Mouse (Mus musculus) heart, postnatal 0 days (tissue): ENCODE results near the gene Olfr1461. TPM values are rescaled to one million over a fixed set of nuclear protein-coding genes. Genes with fewer than 3 reads are reported as not detected.

Source experiments
- ATAC-seq: fragments of 200-750 bp; cut with Nextera tagmentation; 2 replicates; pipeline ENCODE4 v1.8.0; 2017; ENCODE audit warnings: low read depth, moderate number of reproducible peaks, moderate library complexity; ENCODE audit not compliant: insufficient read depth
- DNase-seq: peaks from one replicate; pipeline ENCODE4 v3.0.0-alpha.2; 2016; ENCODE audit warnings: low spot score
- H3K27ac ChIP-seq: fragments of 300-500 bp; sonication (generic); 2 replicates; pipeline ENCODE4 v1.5.1; 2014; ENCODE audit warnings: low read depth, mild to moderate bottlenecking
- H3K27me3 ChIP-seq: fragments of 300-500 bp; sonication (generic); 2 replicates; pipeline ENCODE4 v1.6.1; 2014; ENCODE audit warnings: low read length, mixed read lengths; ENCODE audit not compliant: control insufficient read depth, insufficient read depth
- H3K36me3 ChIP-seq: fragments of 300-500 bp; sonication (generic); replicated peaks from 2 replicates; pipeline ENCODE4 v1.6.1; 2014; ENCODE audit warnings: low read length, mixed read lengths; ENCODE audit not compliant: control insufficient read depth, insufficient read depth
- H3K4me1 ChIP-seq: fragments of 300-500 bp; sonication (generic); 2 replicates; pipeline ENCODE4 v1.6.1; 2014; ENCODE audit warnings: antibody characterized with exemption; ENCODE audit not compliant: control insufficient read depth, insufficient read depth
- H3K4me2 ChIP-seq: fragments of 300-500 bp; sonication (generic); 2 replicates; pipeline ENCODE4 v1.6.1; 2014; ENCODE audit warnings: low read depth, mild to moderate bottlenecking, low read length, moderate library complexity
- H3K4me3 ChIP-seq: fragments of 300-500 bp; sonication (generic); 2 replicates; pipeline ENCODE4 v1.5.1; 2014; ENCODE audit warnings: low read depth, low read length
- H3K9ac ChIP-seq: fragments of 300-500 bp; sonication (generic); replicated peaks from 2 replicates; pipeline ENCODE4 v1.6.1; 2014; ENCODE audit warnings: low read depth, low read length, mixed read lengths
- H3K9me3 ChIP-seq: fragments of 300-500 bp; sonication (generic); replicated peaks from 2 replicates; pipeline ENCODE4 v1.6.1; 2016; ENCODE audit warnings: low read length; ENCODE audit not compliant: control insufficient read depth
- CTCF ChIP-seq: IDR thresholded peaks from 2 replicates; pipeline ENCODE4 v1.5.1; 2016; ENCODE audit warnings: antibody characterized with exemption, control low read depth, low read depth
- EP300 ChIP-seq: IDR thresholded peaks from 2 replicates; pipeline ENCODE4 v1.6.1; 2016; ENCODE audit warnings: antibody characterized with exemption, low read depth
- WGBS: fragments of 180-500 bp; shearing (Covaris S2); extraction: QIAGEN DNeasy Blood & Tissue Kit; methylation state at CpG from one replicate; pipeline ENCODE4 v1.1.7; 2014; 5-methylcytosine and 5-hydroxymethylcytosine counted together
- polyA plus RNA-seq: library from polyadenylated mRNA; unstranded; fragments of >200 nt; fragmentation: Nextera tagmentation; extraction: Ambion mirVana; gene quantifications from 2 replicates; pipeline ENCODE4 v1.2.1, GENCODE M21; 2015
- total RNA-seq: library from RNA; depleted of rRNA; stranded (reverse); fragments of >200 nt; gene quantifications from 2 replicates; pipeline ENCODE4 v1.2.3, GENCODE M21; 2014; ENCODE audit warnings: low replicate concordance; rRNA removed

Olfr1461 gene
- total RNA-seq (not detected in 2 replicates), polyA plus RNA-seq (not detected in 2 replicates)

DNA sequence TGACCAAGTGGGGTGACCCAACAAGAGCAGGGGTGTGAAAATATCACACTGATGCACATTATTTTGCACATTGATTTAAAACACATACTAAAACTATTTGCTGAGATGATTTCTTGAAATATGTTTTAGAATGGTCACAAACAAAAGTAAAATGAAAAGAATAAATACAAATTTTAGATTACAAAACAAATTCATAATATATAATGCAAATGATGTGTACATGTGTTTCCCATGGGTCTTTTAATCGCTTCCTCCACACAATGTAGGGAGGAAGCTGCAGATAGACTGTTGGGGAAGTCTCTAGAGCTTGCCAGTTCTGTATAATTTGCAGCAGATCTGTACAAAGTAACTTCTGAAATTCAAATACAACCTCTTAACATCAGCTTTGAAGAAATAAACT is at the start of gene Olfr1461:
Gene Olfr1461, plus strand, starts transcription at position 301 of the 400 bp plus-strand sequence.
- no peaks in the 10 kb centered on the region for H3K27me3 ChIP-seq
- no peak for DNase-seq
- TF ChIP-seq CTCF = no peak
- no peak for TF ChIP-seq EP300
- no peak within 1 kb of the TSS for H3K4me3 ChIP-seq
- no peak within 1 kb of the TSS for H3K4me2 ChIP-seq
- H3K9ac ChIP-seq = no peak within 1 kb of the TSS
- H3K27ac ChIP-seq = no peak within 1 kb of the TSS
- no peaks in the 10 kb centered on the region for H3K36me3 ChIP-seq
- 37% methylated on average over 1 of the region's 1 CpGs for WGBS
- no peaks in the 10 kb centered on the region for H3K4me1 ChIP-seq
- H3K9me3 ChIP-seq = no peaks in the 10 kb centered on the region
- ATAC-seq = no peak

DNA sequence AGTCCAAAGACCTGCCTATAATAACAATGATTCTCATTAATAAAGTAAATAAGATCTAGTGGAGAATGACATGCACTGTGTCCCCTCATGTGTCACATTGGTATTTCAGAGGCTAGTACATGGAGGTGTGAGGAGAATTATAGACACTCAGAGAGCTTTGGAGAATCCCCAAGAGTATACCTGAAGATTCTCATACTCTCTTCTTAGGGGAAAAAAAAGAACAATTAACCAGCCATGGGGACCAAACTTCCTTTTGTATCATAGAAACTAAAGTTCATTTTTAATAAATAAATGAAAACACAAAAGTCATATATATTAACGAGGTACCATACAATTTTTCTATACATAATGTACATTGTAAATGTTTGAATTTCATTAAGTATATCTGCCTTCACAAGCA is 13.4 kb upstream of the Olfr1461 start, which contains the start of gene Olfr1459:
Gene Olfr1459, minus strand, starts transcription at position 101 of the 400 bp plus-strand sequence.
- TF ChIP-seq EP300 (no peak), CTCF (no peak)
- DNase-seq = no peak
- no peak for ATAC-seq
- Histone ChIP-seq H3K36me3 (no peaks in the 10 kb centered on the region), H3K4me2 (no peak within 1 kb of the TSS), H3K9ac (no peak within 1 kb of the TSS), H3K27me3 (no peaks in the 10 kb centered on the region), H3K4me1 (no peaks in the 10 kb centered on the region), H3K27ac (no peak within 1 kb of the TSS), H3K9me3 (no peaks in the 10 kb centered on the region; the same call in 1 of the 2 replicates), H3K4me3 (no peak within 1 kb of the TSS)
- 61% methylated on average over 1 of the region's 1 CpGs for WGBS

- Histone ChIP-seq H3K4me3 (no peak within 1 kb of the TSS), H3K4me1 (no peaks in the 10 kb centered on the region), H3K9ac (no peak within 1 kb of the TSS), H3K27me3 (no peaks in the 10 kb centered on the region), H3K27ac (no peak within 1 kb of the TSS), H3K36me3 (no peaks in the 10 kb centered on the region), H3K9me3 (0 out of 2 replicates have a peak, but pooled peaks cover 5% of the 10 kb centered on the region), H3K4me2 (no peak within 1 kb of the TSS)
- DNase-seq (no peak), ATAC-seq (no peak)
- 63% methylated on average over 1 of the region's 1 CpGs for WGBS
- no peak for TF ChIP-seq CTCF
- TF ChIP-seq EP300 = no peak
Observed at GRCm38 (mm10) chr19:13185434-13185833, 22.6 kb downstream of the Olfr1461 start, which contains the start of gene Olfr1462. Olfr1462 (plus strand) TSS chr19:13185734.

Other genes with a start within 250 kb of the Olfr1461 start
- gene Olfr1448, start 238.6 kb upstream of the Olfr1461 start, total RNA-seq = not detected in 2 replicates
- gene Olfr1448, start 238.6 kb upstream of the Olfr1461 start, polyA plus RNA-seq = not detected in 2 replicates
- not detected in 2 replicates for gene Olfr1449, start 232.2 kb upstream of the Olfr1461 start, total RNA-seq
- gene Olfr1449, start 232.2 kb upstream of the Olfr1461 start, polyA plus RNA-seq = not detected in 2 replicates
- gene Olfr1450, start 212.7 kb upstream of the Olfr1461 start, total RNA-seq = not detected in 2 replicates
- gene Olfr1450, start 212.7 kb upstream of the Olfr1461 start, polyA plus RNA-seq = not detected in 2 replicates
- gene Olfr1451, start 168.0 kb upstream of the Olfr1461 start, total RNA-seq = not detected in 2 replicates
- not detected in 2 replicates for gene Olfr1451, start 168.0 kb upstream of the Olfr1461 start, polyA plus RNA-seq
- not detected in 2 replicates for gene Olfr1453, start 134.7 kb upstream of the Olfr1461 start, total RNA-seq
- not detected in 2 replicates for gene Olfr1453, start 134.7 kb upstream of the Olfr1461 start, polyA plus RNA-seq
- gene Olfr1454, start 102.4 kb upstream of the Olfr1461 start, total RNA-seq = not detected in 2 replicates
- not detected in 2 replicates for gene Olfr1454, start 102.4 kb upstream of the Olfr1461 start, polyA plus RNA-seq
- gene Olfr1457, start 65.1 kb upstream of the Olfr1461 start, total RNA-seq = not detected in 2 replicates
- not detected in 2 replicates for gene Olfr1457, start 65.1 kb upstream of the Olfr1461 start, polyA plus RNA-seq
- gene Olfr1458, start 56.2 kb upstream of the Olfr1461 start, total RNA-seq = not detected in 2 replicates
- gene Olfr1458, start 56.2 kb upstream of the Olfr1461 start, polyA plus RNA-seq = not detected in 2 replicates
- not detected in 2 replicates for gene Olfr1459, start 13.5 kb upstream of the Olfr1461 start, total RNA-seq
- gene Olfr1459, start 13.5 kb upstream of the Olfr1461 start, polyA plus RNA-seq = not detected in 2 replicates
- not detected in 2 replicates for gene Olfr1462, start 22.7 kb downstream of the Olfr1461 start, total RNA-seq
- not detected in 2 replicates for gene Olfr1462, start 22.7 kb downstream of the Olfr1461 start, polyA plus RNA-seq
- gene Olfr1463, start 68.3 kb downstream of the Olfr1461 start, total RNA-seq = not detected in 2 replicates
- not detected in 2 replicates for gene Olfr1463, start 68.3 kb downstream of the Olfr1461 start, polyA plus RNA-seq
- not detected in 2 replicates for gene Olfr1465, start 152.5 kb downstream of the Olfr1461 start, total RNA-seq
- not detected in 2 replicates for gene Olfr1465, start 152.5 kb downstream of the Olfr1461 start, polyA plus RNA-seq
- gene Olfr1466, start 175.9 kb downstream of the Olfr1461 start, total RNA-seq = not detected in 2 replicates
- gene Olfr1466, start 175.9 kb downstream of the Olfr1461 start, polyA plus RNA-seq = not detected in 2 replicates
- gene Olfr1467, start 199.2 kb downstream of the Olfr1461 start, total RNA-seq = not detected in 2 replicates
- not detected in 2 replicates for gene Olfr1467, start 199.2 kb downstream of the Olfr1461 start, polyA plus RNA-seq
- not detected in 2 replicates for gene Olfr1469, start 244.8 kb downstream of the Olfr1461 start, total RNA-seq
- gene Olfr1469, start 244.8 kb downstream of the Olfr1461 start, polyA plus RNA-seq = not detected in 2 replicates